Mouse (Mus musculus): ENCODE results near the gene Gm28230.

The Gm28230 gene

DNA sequence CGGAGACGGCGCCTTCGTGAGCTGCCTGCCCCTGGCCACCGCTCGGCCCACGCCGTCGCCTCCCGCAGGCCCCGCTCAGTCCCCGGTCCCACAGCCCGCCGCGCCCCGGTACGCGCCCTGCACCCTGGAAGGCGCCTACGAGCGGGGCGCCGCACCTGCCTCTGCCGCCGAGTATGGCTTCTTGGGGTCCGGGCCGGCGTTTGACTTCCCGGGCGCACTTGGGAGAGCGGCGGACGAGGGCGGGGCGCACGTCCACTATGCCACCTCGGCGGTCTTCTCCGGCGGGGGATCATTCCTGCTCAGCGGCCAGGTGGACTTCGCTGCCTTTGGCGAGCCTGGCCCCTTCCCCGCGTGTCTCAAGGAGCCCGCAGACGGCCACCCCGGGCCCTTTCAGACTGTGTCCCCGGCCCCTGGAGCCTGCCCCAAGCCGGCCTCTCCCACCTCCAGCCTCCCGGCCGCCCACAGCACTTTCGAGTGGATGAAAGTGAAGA, 36.8 kb downstream of the Gm28230 start:
- no peak for DNase-seq (ENCODE audit: low spot score in 2 of 2)

DNA sequence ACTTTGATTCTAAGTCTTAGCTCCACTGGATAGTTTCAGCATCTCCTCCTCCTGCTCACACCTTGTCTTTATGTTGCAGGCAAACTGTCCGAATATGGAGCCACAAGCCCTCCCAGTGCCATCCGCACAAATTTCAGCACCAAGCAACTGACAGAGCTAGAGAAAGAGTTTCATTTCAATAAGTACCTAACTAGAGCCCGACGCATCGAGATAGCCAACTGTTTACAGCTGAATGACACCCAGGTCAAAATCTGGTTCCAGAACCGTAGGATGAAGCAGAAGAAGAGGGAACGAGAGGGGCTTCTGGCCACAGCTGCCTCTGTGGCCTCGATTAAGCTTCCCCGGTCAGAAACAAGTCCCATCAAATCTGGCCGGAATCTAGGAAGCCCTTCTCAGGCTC, 37.4 kb downstream of the Gm28230 start:
- DNase-seq (ENCODE audit: low spot score in 2 of 2): no peak

DNA sequence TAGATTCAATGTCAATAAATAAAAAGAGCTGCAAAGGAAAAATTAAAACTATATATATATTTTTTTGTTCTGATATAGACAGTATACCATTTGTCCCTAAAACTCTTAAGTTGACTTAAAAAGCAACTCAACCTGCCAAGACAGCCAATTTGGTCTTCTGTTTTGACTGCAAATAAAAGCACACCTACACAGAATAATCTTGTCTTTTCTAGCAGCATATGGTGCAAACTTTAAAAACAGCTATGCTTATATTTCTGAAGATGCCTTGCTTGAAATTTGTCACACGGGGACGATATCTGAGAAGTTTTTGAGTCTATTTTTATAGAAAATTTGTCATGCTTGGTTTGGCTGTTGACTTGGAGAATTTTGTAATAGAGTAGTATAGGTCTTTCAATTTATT, 47.8 kb downstream of the Gm28230 start:
- no peak for DNase-seq (ENCODE audit: low spot score in 2 of 2)

DNA sequence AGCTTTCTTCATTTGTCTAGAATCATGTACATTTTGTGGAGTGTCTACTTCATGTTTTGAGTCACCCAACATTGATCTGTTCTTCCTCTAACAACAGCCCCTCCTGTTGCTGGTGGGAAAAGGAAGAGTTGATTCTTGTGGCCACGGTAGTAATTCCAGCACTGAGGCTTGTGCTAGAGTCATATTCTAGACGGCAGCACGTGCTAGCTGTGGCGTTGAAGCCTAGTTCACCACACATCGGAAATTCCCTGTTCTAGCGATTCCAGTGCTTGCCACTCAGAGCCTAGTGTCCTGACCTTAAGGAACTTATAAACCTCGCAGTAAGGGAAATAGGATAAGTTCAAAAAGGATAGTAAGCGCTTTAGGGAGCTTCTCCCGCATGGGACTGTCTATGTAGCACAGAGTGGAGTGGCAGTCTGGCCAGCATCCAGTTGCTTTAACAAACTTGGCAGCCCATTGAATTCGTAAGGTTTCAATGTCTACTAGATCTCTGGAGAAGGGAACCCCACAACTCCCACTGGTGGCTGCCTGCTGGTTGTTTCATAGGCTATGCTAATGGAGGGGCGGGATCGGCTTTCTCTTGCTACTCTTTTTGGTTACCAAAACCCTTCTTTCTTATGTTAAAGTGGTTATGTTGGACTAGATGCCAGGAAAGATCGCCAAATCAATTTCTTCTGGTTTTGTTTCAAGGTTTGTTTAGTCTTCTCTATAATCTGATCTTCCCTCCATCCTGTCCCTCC, 51.2 kb downstream of the Gm28230 start:
- DNase-seq (ENCODE audit: low spot score in 2 of 2): no peak

DNA sequence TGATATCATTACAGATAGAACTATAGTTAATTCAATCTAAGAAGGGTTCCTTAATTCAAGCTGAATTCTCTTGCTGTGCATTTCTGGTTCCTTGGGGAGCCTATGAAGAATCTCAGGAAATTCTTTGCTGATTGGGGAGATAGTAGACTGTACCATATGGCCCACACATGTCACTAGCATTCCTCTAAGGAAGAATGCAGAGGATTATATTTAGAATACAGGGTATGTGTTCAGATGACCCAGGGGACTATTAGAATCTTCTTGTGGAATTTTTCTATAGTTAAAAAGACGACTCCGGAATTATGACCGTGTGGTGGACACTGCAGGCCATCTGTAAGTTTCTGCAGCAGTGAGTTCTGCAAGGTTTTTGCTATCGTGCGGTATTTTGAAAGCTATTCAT, 54.9 kb downstream of the Gm28230 start:
- no peak for DNase-seq (ENCODE audit: low spot score in 2 of 2)

DNA sequence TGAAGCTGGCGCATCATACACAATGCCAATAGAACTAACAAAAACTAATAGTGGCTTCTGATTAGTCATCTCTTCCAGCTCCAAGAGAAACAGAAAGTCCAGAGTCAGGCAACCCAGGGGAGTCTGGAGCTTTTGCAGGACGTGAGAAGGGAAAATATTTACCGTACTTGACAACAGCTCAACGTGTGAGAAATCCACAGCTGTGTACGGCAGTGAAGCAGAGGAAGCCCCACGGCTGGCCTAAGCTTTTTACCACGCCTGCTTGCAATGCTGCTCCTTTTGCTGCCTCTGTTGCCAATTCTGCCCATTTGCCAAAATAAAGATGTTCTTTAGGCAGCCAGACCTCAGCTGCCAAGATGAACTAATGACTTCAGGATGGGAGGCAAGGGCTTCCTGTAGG, 69.0 kb downstream of the Gm28230 start:
- DNase-seq (ENCODE audit: low spot score in 2 of 2): no peak
